Mouse (Mus musculus): ENCODE measurements around the gene Olfr1008. TPM values are rescaled to one million over a fixed set of nuclear protein-coding genes. Genes with fewer than 3 reads are reported as not detected.

Gene Olfr1008
- total RNA-seq (2023): not detected

DNA sequence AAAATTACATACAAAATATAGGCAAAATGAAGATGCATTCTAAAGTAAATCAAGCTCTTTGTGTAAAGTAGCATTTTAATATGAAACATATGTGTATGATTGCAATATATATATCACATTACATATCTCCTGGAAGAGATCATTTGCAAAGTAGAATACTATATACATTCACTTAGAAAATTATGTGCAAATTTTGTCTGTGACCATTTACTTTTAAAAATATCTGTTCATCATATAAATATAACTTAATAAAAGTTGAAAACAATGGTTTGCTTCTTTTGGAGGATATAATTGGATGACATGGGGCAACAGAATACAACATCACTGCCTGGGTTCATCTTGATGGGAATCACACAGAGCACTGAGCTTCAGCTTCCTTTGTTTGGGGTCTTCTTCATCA lies at the start of gene Olfr1008:
TSS of gene Olfr1008 (plus strand) at position 301 of the 400 bp plus-strand sequence.

DNA sequence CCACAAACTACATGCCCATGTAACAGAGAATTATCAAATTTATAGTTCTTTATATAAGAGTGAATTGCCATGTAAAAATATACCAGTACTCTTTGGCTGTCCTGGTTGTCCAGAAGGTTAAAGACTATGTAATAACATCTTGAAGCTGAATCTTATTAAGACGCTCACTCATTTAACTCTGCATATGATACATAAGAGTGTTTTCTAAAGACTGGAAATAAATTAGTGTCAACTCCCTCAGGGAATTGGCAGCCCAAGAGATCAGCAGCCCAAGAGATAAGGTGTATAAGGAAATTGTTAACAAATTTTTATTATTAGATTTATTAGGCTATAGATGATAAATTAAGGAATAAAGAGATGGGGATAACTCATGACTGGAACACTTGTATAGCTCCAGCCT lies 38.6 kb upstream of the Olfr1008 start, which contains the start of gene Olfr1002:
TSS of gene Olfr1002 (minus strand) at position 101 of the 400 bp plus-strand sequence.

DNA sequence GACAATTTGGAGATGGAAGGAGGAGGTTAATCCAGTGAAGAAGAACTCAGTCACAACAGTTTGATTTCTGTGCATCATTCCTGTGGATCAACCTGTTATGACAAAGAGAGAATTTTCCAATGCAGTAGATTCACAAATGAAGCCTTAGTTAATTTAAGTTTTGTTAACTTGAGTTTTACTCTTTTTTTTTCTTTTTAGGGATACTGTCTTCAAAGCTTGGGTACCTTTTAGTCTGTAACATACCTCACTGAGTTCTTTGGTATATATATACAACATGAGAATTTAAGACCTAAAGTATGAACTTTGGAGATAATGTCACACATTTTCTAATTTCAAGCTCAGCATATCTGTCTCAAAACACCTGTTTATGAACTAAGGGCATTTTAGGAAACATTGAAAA lies 24.9 kb upstream of the Olfr1008 start, which contains the start of gene Olfr154:
TSS of gene Olfr154 (minus strand) at position 101 of the 400 bp plus-strand sequence.

DNA sequence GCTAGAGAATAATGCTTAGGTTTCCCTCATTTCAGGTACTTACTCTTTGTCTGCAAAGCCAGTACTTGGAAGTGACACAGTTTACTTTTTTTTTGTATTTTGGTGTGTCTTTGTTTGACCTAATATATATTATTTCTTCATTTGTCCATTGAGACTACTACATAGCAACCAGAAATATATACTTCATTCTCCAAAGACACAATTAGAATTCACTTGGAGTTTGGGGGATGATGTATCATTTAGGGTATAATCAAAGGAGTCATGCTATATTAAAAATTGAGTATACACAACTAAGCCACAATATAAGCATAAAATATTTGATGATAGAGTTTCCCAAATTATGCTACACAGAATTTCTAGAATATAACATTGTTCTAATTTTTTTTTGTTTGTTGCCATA lies 10.6 kb upstream of the Olfr1008 start, which contains the start of gene Olfr1006:
TSS of gene Olfr1006 (minus strand) at position 101 of the 400 bp plus-strand sequence.

DNA sequence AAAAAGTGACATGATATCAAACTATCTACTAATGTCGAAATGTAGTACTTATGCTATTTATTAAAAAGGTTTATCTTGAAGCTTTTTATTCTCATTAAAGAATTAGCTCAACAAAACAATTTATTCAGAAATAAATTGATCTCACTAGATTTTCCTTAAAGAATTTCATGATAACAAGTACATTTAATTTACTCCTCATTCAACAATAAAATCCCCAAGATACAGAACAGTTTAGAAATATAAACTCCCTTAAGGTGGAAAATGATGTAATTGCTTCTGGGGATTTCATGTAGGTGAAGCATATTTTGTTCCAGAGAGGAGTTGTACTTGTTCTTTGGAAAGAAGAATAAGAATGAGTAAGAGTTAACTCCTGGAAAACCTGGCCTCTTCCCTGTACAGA lies 25.9 kb downstream of the Olfr1008 start, which contains the start of gene Olfr1009:
TSS of gene Olfr1009 (plus strand) at position 301 of the 400 bp plus-strand sequence.

Other genes with a start within 250 kb of the Olfr1008 start
- gene Olfr995, start 245.8 kb upstream of the Olfr1008 start, total RNA-seq (2023): not detected
- not detected for gene 4833423E24Rik, start 170.4 kb upstream of the Olfr1008 start, total RNA-seq (2023)
- not detected for gene Olfr996, start 110.2 kb upstream of the Olfr1008 start, total RNA-seq (2023)
- not detected for gene Olfr998, start 100.5 kb upstream of the Olfr1008 start, total RNA-seq (2023)
- not detected for gene Olfr1000, start 77.5 kb upstream of the Olfr1008 start, total RNA-seq (2023)
- gene Olfr1002, start 38.7 kb upstream of the Olfr1008 start, total RNA-seq (2023): not detected
- gene Olfr154, start 25.0 kb upstream of the Olfr1008 start, total RNA-seq (2023): not detected
- gene Olfr1006, start 10.7 kb upstream of the Olfr1008 start, total RNA-seq (2023): not detected
- not detected for gene Olfr1009, start 26.0 kb downstream of the Olfr1008 start, total RNA-seq (2023)
- not detected for gene Olfr1012, start 73.3 kb downstream of the Olfr1008 start, total RNA-seq (2023)
- gene Olfr1013, start 77.7 kb downstream of the Olfr1008 start, total RNA-seq (2023): not detected
- gene Olfr1014, start 83.3 kb downstream of the Olfr1008 start, total RNA-seq (2023): not detected
- gene Olfr1015, start 92.6 kb downstream of the Olfr1008 start, total RNA-seq (2023): not detected
- gene Olfr1016, start 113.1 kb downstream of the Olfr1008 start, total RNA-seq (2023): not detected
- gene Olfr1018, start 129.0 kb downstream of the Olfr1008 start, total RNA-seq (2023): not detected
- not detected for gene Olfr1019, start 156.1 kb downstream of the Olfr1008 start, total RNA-seq (2023)
- gene Olfr1020, start 157.6 kb downstream of the Olfr1008 start, total RNA-seq (2023): not detected
- gene Olfr1022, start 179.2 kb downstream of the Olfr1008 start, total RNA-seq (2023): not detected
- not detected for gene Olfr1023, start 196.2 kb downstream of the Olfr1008 start, total RNA-seq (2023)
- not detected for gene Olfr1024, start 215.6 kb downstream of the Olfr1008 start, total RNA-seq (2023)
- gene Olfr1025-ps1, start 225.8 kb downstream of the Olfr1008 start, total RNA-seq (2023): not detected
- not detected for gene Olfr1026, start 232.1 kb downstream of the Olfr1008 start, total RNA-seq (2023)